Mouse (Mus musculus) liver, embryonic 14.5 days (tissue): ENCODE results near the gene Ninl.

Experiments
- CTCF ChIP-seq: IDR thresholded peaks from 2 replicates; pipeline ENCODE4 v1.5.1; 2016; ENCODE audit warnings: antibody characterized with exemption, low read depth, control low read depth
- EP300 ChIP-seq: IDR thresholded peaks from 2 replicates; pipeline ENCODE4 v1.6.1; 2016; ENCODE audit warnings: antibody characterized with exemption, low read depth

- TF ChIP-seq CTCF (no peak), EP300 (peak; percentile 67)
These were observed 1.9 kb downstream of the Ninl start for GRCm38 (mm10) chr2:151037292-151037691.
